Mouse (Mus musculus) forebrain, embryonic 13.5 days (tissue): ENCODE results near the gene Sat1. TPM values are rescaled to one million over a fixed set of nuclear protein-coding genes. Genes with fewer than 3 reads are reported as not detected.

Source experiments
- ATAC-seq: fragments of 200-750 bp; cut with Nextera tagmentation; 2 replicates; pipeline ENCODE4 v1.8.0; 2017
- H3K27ac ChIP-seq: fragments of 300-500 bp; sonication (generic); 2 replicates; pipeline ENCODE4 v1.5.1; 2015; ENCODE audit warnings: inconsistent platforms, mild to moderate bottlenecking, moderate library complexity
- H3K27me3 ChIP-seq: fragments of 300-500 bp; sonication (generic); 2 replicates; pipeline ENCODE4 v1.6.1; 2015; ENCODE audit warnings: mild to moderate bottlenecking, inconsistent platforms
- H3K36me3 ChIP-seq: fragments of 300-500 bp; sonication (generic); 2 replicates; pipeline ENCODE4 v1.6.1; 2015; ENCODE audit warnings: mild to moderate bottlenecking, inconsistent platforms; ENCODE audit not compliant: poor library complexity, severe bottlenecking
- H3K4me1 ChIP-seq: fragments of 300-500 bp; sonication (generic); 2 replicates; pipeline ENCODE4 v1.6.1; 2015; ENCODE audit warnings: inconsistent platforms
- H3K4me2 ChIP-seq: fragments of 300-500 bp; sonication (generic); 2 replicates; pipeline ENCODE4 v1.6.1; 2015; ENCODE audit warnings: inconsistent platforms, mild to moderate bottlenecking, moderate library complexity
- H3K4me3 ChIP-seq: fragments of 300-500 bp; sonication (generic); 2 replicates; pipeline ENCODE4 v1.5.1; 2015; ENCODE audit warnings: mild to moderate bottlenecking, inconsistent platforms
- H3K9ac ChIP-seq: fragments of 300-500 bp; sonication (generic); 2 replicates; pipeline ENCODE4 v1.6.1; 2015; ENCODE audit warnings: mild to moderate bottlenecking, inconsistent platforms
- H3K9me3 ChIP-seq: fragments of 300-500 bp; sonication (generic); replicated peaks from 2 replicates; pipeline ENCODE4 v1.6.1; 2016; ENCODE audit warnings: inconsistent platforms
- WGBS: fragments of 180-500 bp; shearing (Covaris S2); methylation state at CpG from one replicate; pipeline ENCODE4 v1.1.7; 2015; 5-methylcytosine and 5-hydroxymethylcytosine counted together
- polyA plus RNA-seq: library from polyadenylated mRNA; unstranded; fragments of >200 nt; fragmentation: Nextera tagmentation; extraction: Ambion mirVana; gene quantifications from 2 replicates; pipeline ENCODE4 v1.2.1, GENCODE M21; 2015

The Sat1 gene
- polyA plus RNA-seq, 1 experiment from 2014 or later: 64.3 TPM

- no peaks in the 10 kb centered on the region for H3K9me3 ChIP-seq
These were observed 21.3 kb downstream of the Sat1 start for GRCm38 (mm10) chrX:155194979-155195378.

GRCm38 (mm10) chrX:155193732-155194443 lies 22.4 kb downstream of the Sat1 start:
- Histone ChIP-seq H3K36me3 (no peaks in the 10 kb centered on the region), H3K4me2 (no peak overlapping the region), H3K27ac (no peak overlapping the region), H3K9ac (no peak overlapping the region), H3K4me3 (no peak overlapping the region), H3K27me3 (no peaks in the 10 kb centered on the region), H3K9me3 (no peaks in the 10 kb centered on the region), H3K4me1 (no peaks in the 10 kb centered on the region)
- WGBS: 87% methylated on average over 5 of the region's 5 CpGs
- no peak for ATAC-seq

More at GRCm38 (mm10) chrX:155194979-155195378, 21.3 kb downstream of the Sat1 start:
- no peaks in the 10 kb centered on the region for H3K36me3 ChIP-seq
- H3K27ac ChIP-seq: no peak overlapping the region
- no peaks in the 10 kb centered on the region for H3K4me1 ChIP-seq
- H3K4me2 ChIP-seq: no peak overlapping the region
- 90% methylated on average over 4 of the region's 4 CpGs for WGBS
- no peaks in the 10 kb centered on the region for H3K27me3 ChIP-seq
- no peak for ATAC-seq
- no peak overlapping the region for H3K4me3 ChIP-seq
- H3K9ac ChIP-seq: no peak overlapping the region

- Histone ChIP-seq H3K4me1 (no peaks in the 10 kb centered on the region), H3K4me3 (no peak overlapping the region), H3K27ac (no peak overlapping the region), H3K9me3 (no peaks in the 10 kb centered on the region), H3K36me3 (no peaks in the 10 kb centered on the region), H3K27me3 (no peaks in the 10 kb centered on the region), H3K4me2 (no peak overlapping the region), H3K9ac (no peak overlapping the region)
- WGBS: 89% methylated on average over 4 of the region's 4 CpGs
- ATAC-seq: no peak
These were observed 24.3 kb downstream of the Sat1 start for GRCm38 (mm10) chrX:155191941-155192340.

GRCm38 (mm10) chrX:155177640-155178039 lies 38.6 kb downstream of the Sat1 start:
- Histone ChIP-seq H3K36me3 (no peaks in the 10 kb centered on the region), H3K4me1 (no peaks in the 10 kb centered on the region), H3K4me3 (no peak overlapping the region), H3K9me3 (no peaks in the 10 kb centered on the region), H3K4me2 (no peak overlapping the region), H3K27ac (no peak overlapping the region), H3K9ac (no peak overlapping the region), H3K27me3 (no peaks in the 10 kb centered on the region)
- 78% methylated on average over 2 of the region's 2 CpGs for WGBS
- no peak for ATAC-seq

- WGBS: 83% methylated on average over 2 of the region's 2 CpGs
These were observed 39.0 kb downstream of the Sat1 start for GRCm38 (mm10) chrX:155177230-155177629.

GRCm38 (mm10) chrX:155175568-155175967 lies 40.7 kb downstream of the Sat1 start:
- Histone ChIP-seq H3K9me3 (no peaks in the 10 kb centered on the region; the same call in 1 of the 2 replicates), H3K4me2 (no peak overlapping the region), H3K4me1 (no peaks in the 10 kb centered on the region), H3K27ac (no peak overlapping the region), H3K36me3 (no peaks in the 10 kb centered on the region), H3K27me3 (no peaks in the 10 kb centered on the region), H3K9ac (no peak overlapping the region), H3K4me3 (no peak overlapping the region)
- no peak for ATAC-seq
- WGBS: 85% methylated on average over 4 of the region's 4 CpGs

More at GRCm38 (mm10) chrX:155177230-155177629, 39.0 kb downstream of the Sat1 start:
- Histone ChIP-seq H3K4me2 (no peak overlapping the region), H3K4me1 (no peaks in the 10 kb centered on the region), H3K36me3 (no peaks in the 10 kb centered on the region), H3K9me3 (no peaks in the 10 kb centered on the region; the same call in 1 of the 2 replicates), H3K9ac (no peak overlapping the region), H3K27me3 (no peaks in the 10 kb centered on the region), H3K4me3 (no peak overlapping the region), H3K27ac (no peak overlapping the region)
- ATAC-seq: no peak

GRCm38 (mm10) chrX:155172310-155172709 lies 43.9 kb downstream of the Sat1 start:
- Histone ChIP-seq H3K4me1 (no peaks in the 10 kb centered on the region), H3K9me3 (no peaks in the 10 kb centered on the region; the same call in 1 of the 2 replicates), H3K4me3 (no peak overlapping the region), H3K4me2 (no peak overlapping the region), H3K36me3 (no peaks in the 10 kb centered on the region), H3K9ac (no peak overlapping the region), H3K27ac (no peak overlapping the region), H3K27me3 (no peaks in the 10 kb centered on the region)
- ATAC-seq: no peak

- ATAC-seq: no peak
These were observed 44.5 kb downstream of the Sat1 start for GRCm38 (mm10) chrX:155171754-155172153.

GRCm38 (mm10) chrX:155169886-155170285 lies 46.4 kb downstream of the Sat1 start:
- WGBS: 90% methylated on average over 8 of the region's 8 CpGs
- no peak overlapping the region for H3K4me3 ChIP-seq
- no peak overlapping the region for H3K9ac ChIP-seq

More at GRCm38 (mm10) chrX:155171754-155172153, 44.5 kb downstream of the Sat1 start:
- H3K9ac ChIP-seq: no peak overlapping the region
- H3K27ac ChIP-seq: no peak overlapping the region
- no peaks in the 10 kb centered on the region for H3K36me3 ChIP-seq
- no peaks in the 10 kb centered on the region for H3K4me1 ChIP-seq
- H3K4me2 ChIP-seq: no peak overlapping the region
- H3K4me3 ChIP-seq: no peak overlapping the region
- 79% methylated on average over 1 of the region's 1 CpGs for WGBS
- no peaks in the 10 kb centered on the region for H3K27me3 ChIP-seq
- H3K9me3 ChIP-seq: no peaks in the 10 kb centered on the region; the same call in 1 of the 2 replicates

GRCm38 (mm10) chrX:155167667-155168066 lies 48.6 kb downstream of the Sat1 start:
- no peak overlapping the region for H3K9ac ChIP-seq
- no peaks in the 10 kb centered on the region for H3K36me3 ChIP-seq
- no peak for ATAC-seq
- no peak overlapping the region for H3K4me2 ChIP-seq
- no peaks in the 10 kb centered on the region for H3K27me3 ChIP-seq
- no peak overlapping the region for H3K27ac ChIP-seq
- WGBS: 94% methylated on average over 3 of the region's 3 CpGs
- no peaks in the 10 kb centered on the region for H3K4me1 ChIP-seq
- no peak overlapping the region for H3K4me3 ChIP-seq
- no peaks in the 10 kb centered on the region; the same call in 1 of the 2 replicates for H3K9me3 ChIP-seq

More at GRCm38 (mm10) chrX:155169886-155170285, 46.4 kb downstream of the Sat1 start:
- no peak for ATAC-seq
- no peaks in the 10 kb centered on the region; the same call in 1 of the 2 replicates for H3K9me3 ChIP-seq
- H3K36me3 ChIP-seq: no peaks in the 10 kb centered on the region
- H3K4me1 ChIP-seq: no peaks in the 10 kb centered on the region
- no peaks in the 10 kb centered on the region for H3K27me3 ChIP-seq
- no peak overlapping the region for H3K27ac ChIP-seq
- no peak overlapping the region for H3K4me2 ChIP-seq

- Histone ChIP-seq H3K36me3 (no peaks in the 10 kb centered on the region), H3K4me2 (no peak overlapping the region), H3K9me3 (no peaks in the 10 kb centered on the region), H3K9ac (no peak overlapping the region), H3K4me1 (no peaks in the 10 kb centered on the region), H3K4me3 (no peak overlapping the region), H3K27me3 (no peaks in the 10 kb centered on the region), H3K27ac (no peak overlapping the region)
- no peak for ATAC-seq
- WGBS: 76% methylated on average over 2 of the region's 2 CpGs
These were observed 49.9 kb downstream of the Sat1 start for GRCm38 (mm10) chrX:155166313-155166712.

- Histone ChIP-seq H3K9me3 (no peaks in the 10 kb centered on the region), H3K4me2 (no peak overlapping the region), H3K9ac (no peak overlapping the region), H3K27me3 (no peaks in the 10 kb centered on the region), H3K36me3 (no peaks in the 10 kb centered on the region), H3K4me3 (no peak overlapping the region), H3K27ac (no peak overlapping the region), H3K4me1 (no peaks in the 10 kb centered on the region)
- WGBS: 85% methylated on average over 1 of the region's 1 CpGs
- ATAC-seq: no peak
These were observed 52.7 kb downstream of the Sat1 start for GRCm38 (mm10) chrX:155163553-155163952.
